Comparison of ENCODE assay signal across 7 mouse cellular contexts in genomic region chr17:62783524-62784273, GRCm38 (mm10).
DNase-seq lines count a peak whose midpoint lies in the region; ATAC-seq and TF ChIP-seq lines count a peak whose summit lies in the region.

No protein-coding gene starts in this region.

- H3K27ac ChIP-seq in intestine, postnatal 0 days (ENCODE audit: low read depth, low read length) = no peak overlapping the region
- H3K27ac ChIP-seq in midbrain, embryonic 13.5 days = no peak overlapping the region
- H3K27ac ChIP-seq in spleen, adult 2 months (ENCODE audit: insufficient read depth, low read length) = no peak overlapping the region

- no peaks in the 10 kb centered on the region; the same call in 1 of the 2 replicates for H3K4me1 ChIP-seq in intestine, postnatal 0 days (replicated peaks; ENCODE audit: control insufficient read depth, insufficient read depth, low read length)
- peaks cover 67% of the 10 kb centered on the region for H3K4me1 ChIP-seq in midbrain, embryonic 13.5 days (replicated peaks)
- H3K4me1 ChIP-seq in spleen, adult 2 months (ENCODE audit: control insufficient read depth, insufficient read depth, insufficient read length) = peaks cover 4% of the 10 kb centered on the region; the same call in 1 of the 2 replicates

- TF ChIP-seq POLR2A in spleen, adult 2 months (IDR thresholded peaks at IDR 0.05; ENCODE audit: low read depth, low read length) = no peak

- WGBS in intestine, postnatal 0 days = 19% methylated on average over 13 of the region's 13 CpGs
- WGBS in midbrain, embryonic 13.5 days = 19% methylated on average over 13 of the region's 13 CpGs
- 21% methylated on average over 13 of the region's 13 CpGs for WGBS in spleen, adult 2 months

- intact Hi-C loops in left cerebral cortex, postnatal 4 days (cut with DNase I) = no loop called here

- no peaks in the 10 kb centered on the region for H3K9me3 ChIP-seq in intestine, postnatal 0 days (ENCODE audit: control insufficient read depth)
- no peaks in the 10 kb centered on the region for H3K9me3 ChIP-seq in midbrain, embryonic 13.5 days

- no peak overlapping the region for H3K9ac ChIP-seq in intestine, postnatal 0 days (ENCODE audit: low read depth, low read length)
- 0 out of 2 replicates have a peak overlapping the region, but pooled peaks have one; percentile 33 for H3K9ac ChIP-seq in midbrain, embryonic 13.5 days (replicated peaks)

- TF ChIP-seq CTCF in intestine, postnatal 0 days (IDR thresholded peaks at IDR 0.05; ENCODE audit: low read depth) = peak; percentile 78
- peak; percentile 67; the same call in 1 of the 2 replicates for TF ChIP-seq CTCF in spleen, adult 2 months (IDR thresholded peaks at IDR 0.05; ENCODE audit: extremely low read depth, insufficient read depth, insufficient read length, insufficient replicate concordance)

- H3K4me3 ChIP-seq in intestine, postnatal 0 days (ENCODE audit: low read depth, low read length) = no peak overlapping the region
- peak overlapping the region; percentile 27 for H3K4me3 ChIP-seq in midbrain, embryonic 13.5 days (replicated peaks)
- H3K4me3 ChIP-seq in spleen, adult 2 months (ENCODE audit: extremely low read depth, insufficient read depth, insufficient read length) = no peak overlapping the region

- no peaks in the 10 kb centered on the region for H3K27me3 ChIP-seq in intestine, postnatal 0 days (replicated peaks; ENCODE audit: control insufficient read depth, insufficient read depth, low read length)
- peaks cover 20% of the 10 kb centered on the region for H3K27me3 ChIP-seq in midbrain, embryonic 13.5 days
- H3K27me3 ChIP-seq in spleen, adult 2 months (ENCODE audit: control insufficient read depth, insufficient read depth, low read length) = no peaks in the 10 kb centered on the region

- ATAC-seq in intestine, postnatal 0 days = peak; percentile 78
- ATAC-seq in midbrain, embryonic 13.5 days = peak; percentile 65

- DNase-seq in adrenal gland, postnatal 10 days = peak; percentile 89
- DNase-seq in embryo, embryonic 9.5 days (ENCODE audit: extremely low spot score) = peak; percentile 74
- DNase-seq in gonadal fat pad, adult 2 months (ENCODE audit: low read depth) = peak; percentile 64
- DNase-seq in left cerebral cortex, postnatal 4 days = peak; percentile 85
- peak; percentile 21 to 67 for DNase-seq in spleen, adult 2 months (ENCODE audit: low read depth in 1 of 2, low spot score in 2 of 2)

- H3K4me2 ChIP-seq in intestine, postnatal 0 days (replicated peaks; ENCODE audit: low read depth) = peak overlapping the region; percentile 52
- peak overlapping the region; percentile 50 for H3K4me2 ChIP-seq in midbrain, embryonic 13.5 days (replicated peaks)

- H3K36me3 ChIP-seq in intestine, postnatal 0 days (ENCODE audit: control insufficient read depth, insufficient read depth) = no peaks in the 10 kb centered on the region
- no peaks in the 10 kb centered on the region for H3K36me3 ChIP-seq in midbrain, embryonic 13.5 days
- no peaks in the 10 kb centered on the region for H3K36me3 ChIP-seq in spleen, adult 2 months (ENCODE audit: control insufficient read depth, insufficient read depth, low read length)
